In the genomic region with DNA sequence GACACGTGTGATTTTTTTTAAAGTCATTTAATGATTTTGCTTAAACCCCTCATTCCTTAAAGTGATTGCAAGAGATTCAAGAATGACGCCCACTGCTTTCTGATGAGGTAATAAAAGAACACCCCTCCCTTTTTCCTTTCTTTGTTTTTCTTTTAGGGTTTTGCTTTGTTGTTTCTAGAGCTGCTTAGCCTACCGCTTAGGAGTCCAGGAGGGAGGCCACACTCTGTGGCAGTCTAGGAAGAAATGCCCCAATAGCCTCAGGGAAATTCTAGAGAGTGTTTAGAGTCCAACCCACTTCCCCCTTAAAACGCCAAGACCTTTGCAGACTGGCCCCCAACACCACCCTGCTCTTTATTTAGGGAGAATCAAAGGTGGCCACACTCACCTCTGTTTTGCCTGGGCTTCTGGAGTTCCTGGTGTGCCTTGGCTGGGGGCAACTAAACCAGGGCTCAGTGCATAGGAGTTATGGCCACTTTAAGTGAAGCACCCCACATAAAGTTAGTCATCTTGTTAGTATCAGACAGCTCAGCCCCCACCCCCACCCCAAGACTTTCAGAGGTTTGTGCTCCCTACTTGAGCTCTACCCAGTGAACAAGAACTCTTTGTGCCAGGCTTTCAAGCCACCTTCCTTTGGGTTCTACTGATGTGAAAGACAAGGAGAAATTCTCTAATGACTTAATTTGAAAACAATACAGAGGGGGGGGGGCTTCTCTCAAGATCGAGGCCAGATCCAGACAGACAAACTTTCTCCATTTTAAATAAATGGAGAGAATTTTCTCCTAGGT, we compare ENCODE assay signal across 16 mouse cellular contexts. TPM values are rescaled to one million over a fixed set of nuclear protein-coding genes. Genes with fewer than 3 reads are reported as not detected.
DNase-seq lines count a peak whose midpoint lies in the region; ATAC-seq lines count a peak whose summit lies in the region.
"Had no signal": no experiment of that assay in that cellular context is flagged by ENCODE, and none has a peak within 500 bp of the region (broad histone marks: within the 10 kb centered on the region; RNA-seq: fewer than 3 reads in every experiment).

No protein-coding gene starts in this region.

- peak; percentile 31 for DNase-seq in limb, embryonic 11.5 days (ENCODE audit: low spot score)
- no peak for DNase-seq in limb, embryonic 10.5 days (ENCODE audit: low spot score)
- peak; percentile 47 for DNase-seq in hindbrain, embryonic 10.5 days (ENCODE audit: low spot score)
- no peak for DNase-seq in midbrain, embryonic 14.5 days
- DNase-seq in kidney, postnatal 25 days: no peak
- no peak for DNase-seq in ovary, postnatal 36 days (ENCODE audit: low spot score)
- no peak for DNase-seq in layer of hippocampus, adult 9-11 months
- no peak for DNase-seq in T-cell, adult 2 months (ENCODE audit: low spot score)
- DNase-seq: heart, postnatal 10 days; kidney, adult 11 months; thymus, adult 2 months had no signal

- no peak for ATAC-seq in limb, embryonic 11.5 days (ENCODE audit: insufficient number of reproducible peaks, low FRiP score, low TSS enrichment, low read depth)
- no peak for ATAC-seq in midbrain, embryonic 14.5 days (ENCODE audit: low FRiP score, low TSS enrichment)
- ATAC-seq: activated CD4-positive, CD25-positive, alpha-beta regulatory T cell, adult 4 months had no signal

- no peaks in the 10 kb centered on the region for H3K9me3 ChIP-seq in limb, embryonic 11.5 days (ENCODE audit: control insufficient read depth, low read length)
- no peaks in the 10 kb centered on the region for H3K9me3 ChIP-seq in limb, embryonic 10.5 days (replicated peaks)
- H3K9me3 ChIP-seq in hindbrain, embryonic 10.5 days: no peaks in the 10 kb centered on the region
- H3K9me3 ChIP-seq in midbrain, embryonic 14.5 days (ENCODE audit: control insufficient read depth, low read length): no peaks in the 10 kb centered on the region
- H3K9me3 ChIP-seq: limb, embryonic 13.5 days; lung, embryonic 15.5 days had no signal

- H3K4me1 ChIP-seq in limb, embryonic 11.5 days (ENCODE audit: control insufficient read depth, insufficient read depth, low read length): peaks cover 18% of the 10 kb centered on the region
- H3K4me1 ChIP-seq in limb, embryonic 10.5 days: peaks cover 49% of the 10 kb centered on the region
- peaks cover 82% of the 10 kb centered on the region for H3K4me1 ChIP-seq in hindbrain, embryonic 10.5 days (replicated peaks)
- H3K4me1 ChIP-seq in midbrain, embryonic 14.5 days (ENCODE audit: control insufficient read depth, insufficient read depth, low read length): peaks cover 32% of the 10 kb centered on the region; the same call in 1 of the 2 replicates

- WGBS in limb, embryonic 11.5 days: 1% methylated on average over 5 of the region's 5 CpGs
- WGBS in limb, embryonic 10.5 days: 0% methylated on average over 5 of the region's 5 CpGs
- WGBS in hindbrain, embryonic 10.5 days: 1% methylated on average over 5 of the region's 5 CpGs
- whole genome bisulfite sequencing in midbrain, embryonic 14.5 days: 8% methylated on average over 5 of the region's 5 CpGs

- no peaks in the 10 kb centered on the region for H3K36me3 ChIP-seq in limb, embryonic 11.5 days (ENCODE audit: control insufficient read depth, insufficient read depth, low read length)
- H3K36me3 ChIP-seq in limb, embryonic 10.5 days: no peaks in the 10 kb centered on the region
- H3K36me3 ChIP-seq in hindbrain, embryonic 10.5 days: peaks cover 15% of the 10 kb centered on the region
- no peaks in the 10 kb centered on the region for H3K36me3 ChIP-seq in midbrain, embryonic 14.5 days (ENCODE audit: control insufficient read depth, insufficient read depth, low read length)
- H3K36me3 ChIP-seq: G1E; limb, embryonic 13.5 days; lung, embryonic 15.5 days had no signal

- H3K9ac ChIP-seq in limb, embryonic 11.5 days (ENCODE audit: low read length): no peak overlapping the region
- H3K9ac ChIP-seq in midbrain, embryonic 14.5 days (replicated peaks; ENCODE audit: low read length): peak overlapping the region; percentile 51
- H3K9ac ChIP-seq: limb, embryonic 13.5 days; lung, embryonic 15.5 days had no signal

- no peak overlapping the region for H3K4me3 ChIP-seq in limb, embryonic 11.5 days (ENCODE audit: low read depth, low read length)
- no peak overlapping the region for H3K4me3 ChIP-seq in limb, embryonic 10.5 days
- peak overlapping the region; percentile 78 for H3K4me3 ChIP-seq in hindbrain, embryonic 10.5 days
- peak overlapping the region; percentile 34 for H3K4me3 ChIP-seq in midbrain, embryonic 14.5 days (replicated peaks; ENCODE audit: low read depth, low read length)
- H3K4me3 ChIP-seq: limb, embryonic 13.5 days; lung, embryonic 15.5 days had no signal

- H3K27me3 ChIP-seq in limb, embryonic 11.5 days (ENCODE audit: control insufficient read depth, insufficient read depth, low read length): peaks cover 85% of the 10 kb centered on the region
- H3K27me3 ChIP-seq in limb, embryonic 10.5 days (ENCODE audit: low read depth, poor library complexity, severe bottlenecking): peaks cover 100% of the 10 kb centered on the region
- peaks cover 90% of the 10 kb centered on the region for H3K27me3 ChIP-seq in hindbrain, embryonic 10.5 days (ENCODE audit: insufficient read depth, poor library complexity, severe bottlenecking)
- H3K27me3 ChIP-seq in midbrain, embryonic 14.5 days (ENCODE audit: control insufficient read depth, insufficient read depth, low read length): peaks cover 26% of the 10 kb centered on the region

- H3K27ac ChIP-seq in limb, embryonic 11.5 days (replicated peaks; ENCODE audit: low read depth, low read length): no peak overlapping the region
- no peak overlapping the region for H3K27ac ChIP-seq in limb, embryonic 10.5 days
- H3K27ac ChIP-seq in hindbrain, embryonic 10.5 days: peak overlapping the region; percentile 94
- peak overlapping the region; percentile 75 for H3K27ac ChIP-seq in midbrain, embryonic 14.5 days (replicated peaks; ENCODE audit: low read depth, low read length)
- H3K27ac ChIP-seq: limb, embryonic 13.5 days; lung, embryonic 15.5 days had no signal

- H3K4me2 ChIP-seq in limb, embryonic 11.5 days (ENCODE audit: low read depth, severe bottlenecking): no peak overlapping the region
- peak overlapping the region; percentile 64 for H3K4me2 ChIP-seq in midbrain, embryonic 14.5 days (ENCODE audit: low read length)
- H3K4me2 ChIP-seq: limb, embryonic 13.5 days; lung, embryonic 15.5 days had no signal

RNA-seq across cellular contexts. Expression of a gene that starts 4.5 kb away (rescaled TPM):
- not detected in 2 replicates for polyA plus RNA-seq in limb, embryonic 11.5 days (2014; fragmentation: Nextera tagmentation; extraction: Ambion mirVana)
- not detected in 2 replicates for polyA plus RNA-seq in limb, embryonic 10.5 days (2016; fragmentation: Nextera tagmentation; extraction: Ambion mirVana)
- 2.5 and 2.6 TPM in 2 replicates for polyA plus RNA-seq in hindbrain, embryonic 10.5 days (2016; fragmentation: Nextera tagmentation; extraction: Ambion mirVana)
- polyA plus RNA-seq in midbrain, embryonic 14.5 days (2014; fragmentation: Nextera tagmentation; extraction: Ambion mirVana): 3.4 and 3.8 TPM in 2 replicates
- polyA plus RNA-seq: activated CD4-positive, CD25-positive, alpha-beta regulatory T cell, adult 4 months; G1E; gonadal fat pad, adult 2 months; limb, embryonic 13.5 days; lung, embryonic 15.5 days; thymus, adult 2 months had no signal

Comparison
In these comparisons a context has a peak if more than half of its experiments do, and no peak if none do; other contexts are left out.
1. DNase-seq: peak in limb, embryonic 11.5 days (single experiment) and hindbrain, embryonic 10.5 days (single experiment); none in limb, embryonic 10.5 days (single experiment), midbrain, embryonic 14.5 days (single experiment), kidney, postnatal 25 days (0 of 2), ovary, postnatal 36 days (single experiment), layer of hippocampus, adult 9-11 months (single experiment) and T-cell, adult 2 months (single experiment).
2. H3K27ac ChIP-seq: peak in hindbrain, embryonic 10.5 days (single experiment) and midbrain, embryonic 14.5 days (single experiment); none in limb, embryonic 11.5 days (single experiment) and limb, embryonic 10.5 days (single experiment).
3. H3K4me3 ChIP-seq: peak in hindbrain, embryonic 10.5 days (single experiment) and midbrain, embryonic 14.5 days (single experiment); none in limb, embryonic 11.5 days (single experiment) and limb, embryonic 10.5 days (single experiment).